Mouse (Mus musculus): ENCODE results near the gene Tcf3.

DNA sequence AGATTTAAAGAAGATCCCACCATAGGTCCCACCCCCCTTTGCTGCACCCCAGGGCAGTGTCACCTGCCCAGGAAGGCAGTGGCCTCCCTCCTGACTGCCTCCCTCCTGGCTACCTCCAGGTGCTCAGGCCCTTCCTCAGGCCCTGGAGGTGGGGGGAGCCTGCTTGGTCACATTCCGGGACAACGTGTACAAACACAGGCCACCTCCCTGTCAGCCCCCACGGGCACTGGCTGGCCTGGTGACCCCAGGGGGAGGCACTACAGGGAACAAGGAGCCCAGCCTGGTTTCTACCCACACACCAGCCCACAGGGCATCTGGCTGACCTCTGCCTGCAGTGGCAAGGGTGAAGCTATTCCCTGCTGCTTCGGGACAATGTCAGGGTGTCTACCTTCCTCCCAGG is 4.5 kb upstream of the Tcf3 start:
- no peak for TF ChIP-seq RAD21 (IDR thresholded peaks at IDR 0.05; ENCODE audit: low read depth, low read length)
- TF ChIP-seq ZMIZ1 (IDR thresholded peaks at IDR 0.05; ENCODE audit: low read depth, low read length): no peak
- no peak for TF ChIP-seq POLR2A (IDR thresholded peaks at IDR 0.05; ENCODE audit: low read depth, low read length)
- no peak for TF ChIP-seq MEF2A (IDR thresholded peaks at IDR 0.05; ENCODE audit: borderline replicate concordance, low read depth, low read length)
- TF ChIP-seq CTCF (conservative IDR thresholded peaks at IDR 0.05 in 1 of 2, IDR thresholded peaks at IDR 0.05 in 1 of 2; ENCODE audit: low read depth in 2 of 2, low read length in 2 of 2): no peak
- no peak for TF ChIP-seq ZKSCAN1 (IDR thresholded peaks at IDR 0.05; ENCODE audit: borderline replicate concordance, low read depth, low read length)
- TF ChIP-seq NELFE (IDR thresholded peaks at IDR 0.05; ENCODE audit: low read depth, low read length): no peak
- TF ChIP-seq PAX5 (IDR thresholded peaks at IDR 0.05; ENCODE audit: low read length): no peak
- TF ChIP-seq JUND (conservative IDR thresholded peaks at IDR 0.05; ENCODE audit: low read depth, low read length): no peak
- no peak for TF ChIP-seq MYC (IDR thresholded peaks at IDR 0.05; ENCODE audit: low read depth, low read length)
- no peak for TF ChIP-seq MAX (IDR thresholded peaks at IDR 0.05; ENCODE audit: low read length)
- TF ChIP-seq MAFK (IDR thresholded peaks at IDR 0.05; ENCODE audit: insufficient replicate concordance, low read length): no peak

Measured in CH12.LX (cell line).